In the genomic region with DNA sequence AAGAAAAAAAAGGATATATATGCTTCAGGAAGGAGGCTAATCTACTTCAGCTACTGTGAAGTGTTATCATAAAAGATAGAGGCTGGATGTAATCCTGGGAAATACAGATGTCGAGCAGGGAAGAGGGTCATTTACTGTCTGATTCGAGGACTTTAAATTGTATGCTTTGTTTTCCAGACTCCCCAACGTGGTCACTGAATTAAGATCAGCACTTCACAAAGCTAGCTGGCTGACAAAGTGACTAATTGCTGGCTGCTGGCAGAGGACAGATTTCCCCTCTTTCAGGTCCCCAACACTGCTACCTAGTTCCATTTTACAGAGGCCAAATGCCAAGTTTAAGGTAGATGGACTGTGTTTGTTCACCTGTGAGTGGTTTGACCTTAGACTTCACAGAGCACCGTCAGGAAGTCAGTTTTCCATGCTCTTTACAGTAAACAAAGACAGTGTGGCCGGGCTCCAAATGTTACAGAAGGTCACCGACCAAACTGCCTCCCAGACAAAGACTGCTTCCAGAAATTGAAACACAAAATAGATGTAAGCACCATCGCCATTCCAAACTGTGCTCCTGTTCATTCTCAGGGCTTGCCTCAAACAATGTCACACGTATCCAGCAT, we compare ENCODE assay signal across 8 mouse cellular contexts.
DNase-seq lines count a peak whose midpoint lies in the region; ATAC-seq lines count a peak whose summit lies in the region.

No protein-coding gene starts in this region.

- no peak overlapping the region for H3K4me2 ChIP-seq in forebrain, embryonic 12.5 days
- H3K4me2 ChIP-seq in hindbrain, embryonic 11.5 days (replicated peaks; ENCODE audit: low read depth, low read length) = no peak overlapping the region
- H3K4me2 ChIP-seq in liver, embryonic 16.5 days (ENCODE audit: low read depth, low read length) = no peak overlapping the region

- peaks cover 20% of the 10 kb centered on the region for H3K4me1 ChIP-seq in forebrain, embryonic 12.5 days
- 0 out of 2 replicates have a peak, but pooled peaks cover 2% of the 10 kb centered on the region for H3K4me1 ChIP-seq in hindbrain, embryonic 11.5 days (replicated peaks; ENCODE audit: control insufficient read depth, insufficient read depth, low read length)
- H3K4me1 ChIP-seq in liver, embryonic 16.5 days (ENCODE audit: control insufficient read depth, low read depth, low read length) = no peaks in the 10 kb centered on the region

- H3K27me3 ChIP-seq in forebrain, embryonic 12.5 days = no peaks in the 10 kb centered on the region
- H3K27me3 ChIP-seq in hindbrain, embryonic 11.5 days (ENCODE audit: control insufficient read depth, insufficient read depth, low read length) = no peaks in the 10 kb centered on the region
- H3K27me3 ChIP-seq in liver, embryonic 16.5 days (ENCODE audit: control insufficient read depth, insufficient read depth, low read depth, low read length) = peaks cover 8% of the 10 kb centered on the region

- 36% methylated on average over 8 of the region's 8 CpGs for WGBS in forebrain, embryonic 12.5 days
- 44% methylated on average over 8 of the region's 8 CpGs for WGBS in hindbrain, embryonic 11.5 days
- 32% methylated on average over 8 of the region's 8 CpGs for WGBS in liver, embryonic 16.5 days (ENCODE audit: insufficient replicate concordance)

- ATAC-seq in forebrain, embryonic 12.5 days (ENCODE audit: low FRiP score) = no peak
- ATAC-seq in hindbrain, embryonic 11.5 days (ENCODE audit: low FRiP score) = no peak
- peak; percentile 45; the same call in 1 of the 2 replicates for ATAC-seq in liver, embryonic 16.5 days (ENCODE audit: low read depth)

- H3K9ac ChIP-seq in forebrain, embryonic 12.5 days = no peak overlapping the region
- no peak overlapping the region for H3K9ac ChIP-seq in hindbrain, embryonic 11.5 days (ENCODE audit: low read depth, low read length)
- H3K9ac ChIP-seq in liver, embryonic 16.5 days (ENCODE audit: low read depth, low read length) = no peak overlapping the region

- H3K9me3 ChIP-seq in forebrain, embryonic 12.5 days = no peaks in the 10 kb centered on the region
- no peaks in the 10 kb centered on the region for H3K9me3 ChIP-seq in hindbrain, embryonic 11.5 days (ENCODE audit: control insufficient read depth, low read length)
- no peaks in the 10 kb centered on the region for H3K9me3 ChIP-seq in liver, embryonic 16.5 days (replicated peaks; ENCODE audit: control insufficient read depth, low read length)

- DNase-seq in kidney, adult 18-20 months = peak; percentile 16
- no peak for DNase-seq in kidney, adult 11 months
- DNase-seq in hindbrain, embryonic 11.5 days (ENCODE audit: low spot score) = peak; percentile 11
- DNase-seq in MN1 (ENCODE audit: low spot score) = no peak
- DNase-seq in thymus, postnatal 4 days = no peak
- DNase-seq in cerebellum, adult 8-10 months = no peak

- H3K36me3 ChIP-seq in forebrain, embryonic 12.5 days (replicated peaks) = no peaks in the 10 kb centered on the region
- H3K36me3 ChIP-seq in hindbrain, embryonic 11.5 days (ENCODE audit: control insufficient read depth, insufficient read depth, low read length) = no peaks in the 10 kb centered on the region
- H3K36me3 ChIP-seq in liver, embryonic 16.5 days (ENCODE audit: control insufficient read depth, insufficient read depth) = no peaks in the 10 kb centered on the region

- 0 out of 2 replicates have a peak overlapping the region, but pooled peaks have one; percentile 13 for H3K27ac ChIP-seq in forebrain, embryonic 12.5 days
- peak overlapping the region; percentile 17; the same call in 1 of the 2 replicates for H3K27ac ChIP-seq in hindbrain, embryonic 11.5 days (ENCODE audit: low read depth, low read length)
- no peak overlapping the region for H3K27ac ChIP-seq in liver, embryonic 16.5 days (ENCODE audit: low read length)

- no peak overlapping the region for H3K4me3 ChIP-seq in forebrain, embryonic 12.5 days (replicated peaks)
- H3K4me3 ChIP-seq in hindbrain, embryonic 11.5 days (ENCODE audit: low read depth, low read length) = no peak overlapping the region
- H3K4me3 ChIP-seq in liver, embryonic 16.5 days (ENCODE audit: low read depth, low read length) = no peak overlapping the region

Comparison
In these comparisons a context has a peak if more than half of its experiments do, and no peak if none do; other contexts are left out.
1. DNase-seq: peak in kidney, adult 18-20 months (single experiment) and hindbrain, embryonic 11.5 days (single experiment); none in kidney, adult 11 months (single experiment), MN1 (single experiment), thymus, postnatal 4 days (single experiment) and cerebellum, adult 8-10 months (single experiment).